Comparison of ENCODE assay signal across 8 mouse cellular contexts in genomic region chr2:26571826-26572225, GRCm38 (mm10). TPM values are rescaled to one million over a fixed set of nuclear protein-coding genes. Genes with fewer than 3 reads are reported as not detected.
DNase-seq lines count a peak whose midpoint lies in the region; ATAC-seq lines count a peak whose summit lies in the region.

No protein-coding gene starts in this region.

- DNase-seq in MEL-GATA-1-ER (ENCODE audit: extremely low read depth, low read depth): peak; percentile 84
- peak; percentile 35 for DNase-seq in embryonic facial prominence, embryonic 10.5 days (ENCODE audit: low spot score)
- no peak for DNase-seq in cerebellum, adult 8-10 months
- DNase-seq in right cerebral cortex, postnatal 25 days: no peak
- no peak for DNase-seq in left cerebral cortex, postnatal 4 days
- no peak for DNase-seq in right cerebral cortex, postnatal 14 days

- peak overlapping the region; percentile 52 for H3K27ac ChIP-seq in embryonic facial prominence, embryonic 10.5 days (replicated peaks)
- peak overlapping the region; percentile 48 for H3K27ac ChIP-seq in intestine, embryonic 15.5 days
- H3K27ac ChIP-seq in liver, embryonic 15.5 days (replicated peaks): peak overlapping the region; percentile 78

- peaks cover 37% of the 10 kb centered on the region for H3K4me1 ChIP-seq in embryonic facial prominence, embryonic 10.5 days
- peaks cover 20% of the 10 kb centered on the region; the same call in 1 of the 2 replicates for H3K4me1 ChIP-seq in intestine, embryonic 15.5 days (replicated peaks)
- H3K4me1 ChIP-seq in liver, embryonic 15.5 days (replicated peaks): peaks cover 56% of the 10 kb centered on the region

- no peaks in the 10 kb centered on the region for H3K36me3 ChIP-seq in embryonic facial prominence, embryonic 10.5 days (replicated peaks)
- H3K36me3 ChIP-seq in intestine, embryonic 15.5 days: no peaks in the 10 kb centered on the region
- H3K36me3 ChIP-seq in liver, embryonic 15.5 days (replicated peaks): no peaks in the 10 kb centered on the region

- intact Hi-C loops in left cerebral cortex, postnatal 4 days (cut with DNase I): no loop called here

- ATAC-seq in intestine, embryonic 15.5 days: no peak
- peak; percentile 51 for ATAC-seq in liver, embryonic 15.5 days (ENCODE audit: insufficient read depth)

- H3K4me3 ChIP-seq in embryonic facial prominence, embryonic 10.5 days: no peak overlapping the region
- no peak overlapping the region for H3K4me3 ChIP-seq in intestine, embryonic 15.5 days (replicated peaks)
- H3K4me3 ChIP-seq in liver, embryonic 15.5 days (replicated peaks): no peak overlapping the region

- H3K9me3 ChIP-seq in embryonic facial prominence, embryonic 10.5 days: no peaks in the 10 kb centered on the region
- H3K9me3 ChIP-seq in intestine, embryonic 15.5 days: no peaks in the 10 kb centered on the region
- no peaks in the 10 kb centered on the region for H3K9me3 ChIP-seq in liver, embryonic 15.5 days (replicated peaks)

- H3K9ac ChIP-seq in intestine, embryonic 15.5 days: no peak overlapping the region
- H3K9ac ChIP-seq in liver, embryonic 15.5 days: no peak overlapping the region

- WGBS in embryonic facial prominence, embryonic 10.5 days: 68% methylated on average over 5 of the region's 5 CpGs
- 58% methylated on average over 5 of the region's 5 CpGs for WGBS in intestine, embryonic 15.5 days
- 19% methylated on average over 5 of the region's 5 CpGs for WGBS in liver, embryonic 15.5 days (ENCODE audit: insufficient replicate concordance)

- no peaks in the 10 kb centered on the region for H3K27me3 ChIP-seq in embryonic facial prominence, embryonic 10.5 days (replicated peaks; ENCODE audit: low read depth, poor library complexity, severe bottlenecking)
- no peaks in the 10 kb centered on the region; the same call in 1 of the 2 replicates for H3K27me3 ChIP-seq in intestine, embryonic 15.5 days (replicated peaks)
- no peaks in the 10 kb centered on the region for H3K27me3 ChIP-seq in liver, embryonic 15.5 days

- H3K4me2 ChIP-seq in intestine, embryonic 15.5 days (replicated peaks): no peak overlapping the region
- no peak overlapping the region for H3K4me2 ChIP-seq in liver, embryonic 15.5 days

RNA-seq across cellular contexts. Expression of gene Egfl7, which starts 8.0 kb away (rescaled TPM):
- polyA plus RNA-seq in embryonic facial prominence, embryonic 10.5 days (2016; fragmentation: Nextera tagmentation; extraction: Ambion mirVana): 93.2 and 96.6 TPM in 2 replicates
- 113 and 124 TPM in 2 replicates for polyA plus RNA-seq in intestine, embryonic 15.5 days (2015; fragmentation: Nextera tagmentation; extraction: Ambion mirVana)
- 55.1 and 64.6 TPM in 2 replicates for polyA plus RNA-seq in liver, embryonic 15.5 days (2015; fragmentation: Nextera tagmentation; extraction: Ambion mirVana)
- 10 to 100 TPM; 73.0 to 78.3 TPM for total RNA-seq in left cerebral cortex, postnatal 4 days (2021)

RNA-seq across cellular contexts. Expression of gene Gm20532, which starts 14.6 kb away (rescaled TPM):
- not detected in 2 replicates for polyA plus RNA-seq in embryonic facial prominence, embryonic 10.5 days (2016; fragmentation: Nextera tagmentation; extraction: Ambion mirVana)
- polyA plus RNA-seq in intestine, embryonic 15.5 days (2015; fragmentation: Nextera tagmentation; extraction: Ambion mirVana): not detected in 2 replicates
- not detected in 2 replicates for polyA plus RNA-seq in liver, embryonic 15.5 days (2015; fragmentation: Nextera tagmentation; extraction: Ambion mirVana)
- not detected for total RNA-seq in left cerebral cortex, postnatal 4 days (2021)

RNA-seq across cellular contexts. Expression of gene Agpat2, which starts 32.4 kb away (rescaled TPM):
- 12.4 and 12.9 TPM in 2 replicates for polyA plus RNA-seq in embryonic facial prominence, embryonic 10.5 days (2016; fragmentation: Nextera tagmentation; extraction: Ambion mirVana)
- 79.9 and 90.3 TPM in 2 replicates for polyA plus RNA-seq in intestine, embryonic 15.5 days (2015; fragmentation: Nextera tagmentation; extraction: Ambion mirVana)
- 55.6 and 63.7 TPM in 2 replicates for polyA plus RNA-seq in liver, embryonic 15.5 days (2015; fragmentation: Nextera tagmentation; extraction: Ambion mirVana)
- total RNA-seq in left cerebral cortex, postnatal 4 days (2021): 1 to 10 TPM; 2.8 to 3.9 TPM

RNA-seq across cellular contexts. Expression of gene Notch1, which starts 55.4 kb away (rescaled TPM):
- polyA plus RNA-seq in embryonic facial prominence, embryonic 10.5 days (2016; fragmentation: Nextera tagmentation; extraction: Ambion mirVana): 17.1 and 20.3 TPM in 2 replicates
- polyA plus RNA-seq in intestine, embryonic 15.5 days (2015; fragmentation: Nextera tagmentation; extraction: Ambion mirVana): 11.3 and 12.2 TPM in 2 replicates
- polyA plus RNA-seq in liver, embryonic 15.5 days (2015; fragmentation: Nextera tagmentation; extraction: Ambion mirVana): 2.8 and 3.1 TPM in 2 replicates
- 10 to 100 TPM; 39.5 to 42.1 TPM for total RNA-seq in left cerebral cortex, postnatal 4 days (2021)

RNA-seq across cellular contexts. Expression of gene Fam69b, which starts 56.4 kb away (rescaled TPM):
- polyA plus RNA-seq in embryonic facial prominence, embryonic 10.5 days (2016; fragmentation: Nextera tagmentation; extraction: Ambion mirVana): 39.9 and 43.8 TPM in 2 replicates
- 31.1 and 32.6 TPM in 2 replicates for polyA plus RNA-seq in intestine, embryonic 15.5 days (2015; fragmentation: Nextera tagmentation; extraction: Ambion mirVana)
- 1.2 and 1.7 TPM in 2 replicates for polyA plus RNA-seq in liver, embryonic 15.5 days (2015; fragmentation: Nextera tagmentation; extraction: Ambion mirVana)
- 10 to 100 TPM; 81.8 to 85.1 TPM for total RNA-seq in left cerebral cortex, postnatal 4 days (2021)

Comparison
In these comparisons a context has a peak if more than half of its experiments do, and no peak if none do; other contexts are left out.
1. DNase-seq: peak in MEL-GATA-1-ER (single experiment) and embryonic facial prominence, embryonic 10.5 days (single experiment); none in cerebellum, adult 8-10 months (single experiment), right cerebral cortex, postnatal 25 days (single experiment), left cerebral cortex, postnatal 4 days (single experiment) and right cerebral cortex, postnatal 14 days (single experiment).
2. Peak in every context shown above with its lines, with median percentiles within 50 percentile points of each other: H3K27ac ChIP-seq.